Mouse (Mus musculus) liver, embryonic 12.5 days (tissue): Measurements from ENCODE around the gene C1qtnf7. TPM values are rescaled to one million over a fixed set of nuclear protein-coding genes. Genes with fewer than 3 reads are reported as not detected.

Experiments used
- ATAC-seq: fragments of 200-750 bp; cut with Nextera tagmentation; 2 replicates; pipeline ENCODE4 v1.8.0; 2017; ENCODE audit warnings: moderate number of reproducible peaks, mild to moderate bottlenecking, moderate library complexity
- H3K27ac ChIP-seq: fragments of 300-500 bp; sonication (generic); 2 replicates; pipeline ENCODE4 v1.5.1; 2016; ENCODE audit warnings: mild to moderate bottlenecking
- H3K27me3 ChIP-seq: fragments of 300-500 bp; sonication (generic); replicated peaks from 2 replicates; pipeline ENCODE4 v1.6.1; 2016; ENCODE audit warnings: mild to moderate bottlenecking, moderate library complexity
- H3K36me3 ChIP-seq: fragments of 300-500 bp; sonication (generic); 2 replicates; pipeline ENCODE4 v1.6.1; 2016; ENCODE audit warnings: mild to moderate bottlenecking, moderate library complexity
- H3K4me1 ChIP-seq: fragments of 300-500 bp; sonication (generic); 2 replicates; pipeline ENCODE4 v1.6.1; 2016
- H3K4me2 ChIP-seq: fragments of 300-500 bp; sonication (generic); 2 replicates; pipeline ENCODE4 v1.6.1; 2016; ENCODE audit warnings: mild to moderate bottlenecking, moderate library complexity
- H3K4me3 ChIP-seq: fragments of 300-500 bp; sonication (generic); 2 replicates; pipeline ENCODE4 v1.5.1; 2016; ENCODE audit warnings: mild to moderate bottlenecking, moderate library complexity
- H3K9ac ChIP-seq: fragments of 300-500 bp; sonication (generic); 2 replicates; pipeline ENCODE4 v1.6.1; 2016; ENCODE audit warnings: mild to moderate bottlenecking, moderate library complexity
- H3K9me3 ChIP-seq: fragments of 300-500 bp; sonication (generic); replicated peaks from 2 replicates; pipeline ENCODE4 v1.6.1; 2016; ENCODE audit warnings: mild to moderate bottlenecking, moderate library complexity
- WGBS: fragments of 180-500 bp; shearing (Covaris S2); methylation state at CpG from one replicate; pipeline ENCODE4 v1.1.7; 2016; ENCODE audit not compliant: insufficient replicate concordance; 5-methylcytosine and 5-hydroxymethylcytosine counted together
- polyA plus RNA-seq: library from polyadenylated mRNA; unstranded; fragments of >200 nt; fragmentation: Nextera tagmentation; extraction: Ambion mirVana; gene quantifications from 2 replicates; pipeline ENCODE4 v1.2.1, GENCODE M21; 2016

C1qtnf7 gene
- polyA plus RNA-seq, 1 experiment from 2014 or later, result 1.2 TPM

- H3K27me3 ChIP-seq, result no peaks in the 10 kb centered on the region
- peaks cover 19% of the 10 kb centered on the region for H3K4me1 ChIP-seq
- H3K9ac ChIP-seq, result no peak overlapping the region
- 36% methylated on average over 7 of the region's 7 CpGs for WGBS
- peak; percentile 84 for ATAC-seq
- H3K4me3 ChIP-seq, result no peak overlapping the region
- no peak overlapping the region for H3K4me2 ChIP-seq
- no peak overlapping the region for H3K27ac ChIP-seq
- no peaks in the 10 kb centered on the region for H3K36me3 ChIP-seq
- H3K9me3 ChIP-seq, result no peaks in the 10 kb centered on the region
These were observed 27.0 kb downstream of the C1qtnf7 start for GRCm38 (mm10) chr5:43542246-43542845.

- no peaks in the 10 kb centered on the region for H3K9me3 ChIP-seq
- no peaks in the 10 kb centered on the region for H3K36me3 ChIP-seq
- no peak overlapping the region for H3K9ac ChIP-seq
- H3K4me2 ChIP-seq, result no peak overlapping the region
- H3K27ac ChIP-seq, result no peak overlapping the region
- H3K4me1 ChIP-seq, result no peaks in the 10 kb centered on the region
- 52% methylated on average over 4 of the region's 4 CpGs for WGBS
- H3K27me3 ChIP-seq, result no peaks in the 10 kb centered on the region
- ATAC-seq, result no peak
- H3K4me3 ChIP-seq, result no peak overlapping the region
These were observed 34.6 kb downstream of the C1qtnf7 start for GRCm38 (mm10) chr5:43549951-43550350.

- Histone ChIP-seq H3K4me3 (no peak overlapping the region), H3K36me3 (no peaks in the 10 kb centered on the region), H3K4me2 (no peak overlapping the region), H3K9me3 (no peaks in the 10 kb centered on the region), H3K9ac (no peak overlapping the region), H3K27ac (no peak overlapping the region), H3K27me3 (no peaks in the 10 kb centered on the region), H3K4me1 (no peaks in the 10 kb centered on the region)
- no peak for ATAC-seq
- WGBS, result 42% methylated on average over 4 of the region's 4 CpGs
These were observed 35.1 kb downstream of the C1qtnf7 start for GRCm38 (mm10) chr5:43550444-43550843.

GRCm38 (mm10) chr5:43554871-43555270 is 39.5 kb downstream of the C1qtnf7 start:
- Histone ChIP-seq H3K27me3 (no peaks in the 10 kb centered on the region), H3K9ac (no peak overlapping the region), H3K27ac (no peak overlapping the region), H3K36me3 (no peaks in the 10 kb centered on the region), H3K4me2 (no peak overlapping the region), H3K9me3 (no peaks in the 10 kb centered on the region), H3K4me3 (no peak overlapping the region), H3K4me1 (no peaks in the 10 kb centered on the region)
- ATAC-seq, result no peak
- WGBS, result 32% methylated on average over 2 of the region's 2 CpGs

GRCm38 (mm10) chr5:43555406-43555805 is 40.1 kb downstream of the C1qtnf7 start:
- Histone ChIP-seq H3K27ac (no peak overlapping the region), H3K27me3 (no peaks in the 10 kb centered on the region), H3K9ac (no peak overlapping the region), H3K4me1 (no peaks in the 10 kb centered on the region), H3K9me3 (no peaks in the 10 kb centered on the region), H3K4me2 (no peak overlapping the region), H3K36me3 (no peaks in the 10 kb centered on the region), H3K4me3 (no peak overlapping the region)
- 77% methylated on average over 6 of the region's 6 CpGs for WGBS
- no peak for ATAC-seq

- Histone ChIP-seq H3K4me3 (no peak overlapping the region), H3K27me3 (no peaks in the 10 kb centered on the region), H3K27ac (no peak overlapping the region), H3K4me1 (no peaks in the 10 kb centered on the region), H3K36me3 (no peaks in the 10 kb centered on the region), H3K4me2 (no peak overlapping the region), H3K9me3 (no peaks in the 10 kb centered on the region), H3K9ac (no peak overlapping the region)
- WGBS, result 65% methylated on average over 5 of the region's 5 CpGs
- ATAC-seq, result no peak
These were observed 42.1 kb downstream of the C1qtnf7 start for GRCm38 (mm10) chr5:43557436-43557835.

- no peaks in the 10 kb centered on the region for H3K4me1 ChIP-seq
- no peaks in the 10 kb centered on the region for H3K36me3 ChIP-seq
- no peak for ATAC-seq
- H3K27ac ChIP-seq, result no peak overlapping the region
- H3K9ac ChIP-seq, result no peak overlapping the region
- no peak overlapping the region for H3K4me3 ChIP-seq
- no peaks in the 10 kb centered on the region for H3K9me3 ChIP-seq
- no peaks in the 10 kb centered on the region for H3K27me3 ChIP-seq
- 25% methylated on average over 2 of the region's 2 CpGs for WGBS
- H3K4me2 ChIP-seq, result no peak overlapping the region
These were observed 46.4 kb downstream of the C1qtnf7 start for GRCm38 (mm10) chr5:43561639-43562252.

- H3K9me3 ChIP-seq, result no peaks in the 10 kb centered on the region
- H3K9ac ChIP-seq, result no peak overlapping the region
- 39% methylated on average over 3 of the region's 3 CpGs for WGBS
- H3K27me3 ChIP-seq, result no peaks in the 10 kb centered on the region
- no peak overlapping the region for H3K4me3 ChIP-seq
- no peak overlapping the region for H3K27ac ChIP-seq
- H3K36me3 ChIP-seq, result no peaks in the 10 kb centered on the region
- H3K4me2 ChIP-seq, result no peak overlapping the region
- no peak for ATAC-seq
- H3K4me1 ChIP-seq, result no peaks in the 10 kb centered on the region
These were observed 54.5 kb downstream of the C1qtnf7 start for GRCm38 (mm10) chr5:43569720-43570359.

- Histone ChIP-seq H3K4me1 (no peaks in the 10 kb centered on the region), H3K9me3 (no peaks in the 10 kb centered on the region), H3K36me3 (no peaks in the 10 kb centered on the region), H3K4me2 (no peak overlapping the region), H3K4me3 (no peak overlapping the region), H3K27me3 (no peaks in the 10 kb centered on the region), H3K27ac (no peak overlapping the region), H3K9ac (no peak overlapping the region)
- ATAC-seq, result no peak
- WGBS, result 22% methylated on average over 2 of the region's 2 CpGs
These were observed 67.5 kb downstream of the C1qtnf7 start for GRCm38 (mm10) chr5:43582876-43583275.

GRCm38 (mm10) chr5:43583326-43584120 is 68.2 kb downstream of the C1qtnf7 start:
- 73% methylated on average over 6 of the region's 6 CpGs for WGBS
- Histone ChIP-seq H3K4me3 (no peak overlapping the region), H3K27ac (no peak overlapping the region), H3K4me2 (no peak overlapping the region), H3K9ac (no peak overlapping the region), H3K36me3 (no peaks in the 10 kb centered on the region), H3K9me3 (no peaks in the 10 kb centered on the region), H3K4me1 (no peaks in the 10 kb centered on the region), H3K27me3 (no peaks in the 10 kb centered on the region)
- no peak for ATAC-seq

GRCm38 (mm10) chr5:43584464-43584863 is 69.1 kb downstream of the C1qtnf7 start:
- 15% methylated on average over 1 of the region's 1 CpGs for WGBS

More at GRCm38 (mm10) chr5:43584464-43584863, 69.1 kb downstream of the C1qtnf7 start:
- Histone ChIP-seq H3K4me1 (no peaks in the 10 kb centered on the region), H3K9me3 (no peaks in the 10 kb centered on the region), H3K36me3 (no peaks in the 10 kb centered on the region), H3K9ac (no peak overlapping the region), H3K4me2 (no peak overlapping the region), H3K27me3 (no peaks in the 10 kb centered on the region), H3K27ac (no peak overlapping the region), H3K4me3 (no peak overlapping the region)
- ATAC-seq, result no peak
